Comparison of ENCODE assay signal across 25 mouse cellular contexts in the genomic region with DNA sequence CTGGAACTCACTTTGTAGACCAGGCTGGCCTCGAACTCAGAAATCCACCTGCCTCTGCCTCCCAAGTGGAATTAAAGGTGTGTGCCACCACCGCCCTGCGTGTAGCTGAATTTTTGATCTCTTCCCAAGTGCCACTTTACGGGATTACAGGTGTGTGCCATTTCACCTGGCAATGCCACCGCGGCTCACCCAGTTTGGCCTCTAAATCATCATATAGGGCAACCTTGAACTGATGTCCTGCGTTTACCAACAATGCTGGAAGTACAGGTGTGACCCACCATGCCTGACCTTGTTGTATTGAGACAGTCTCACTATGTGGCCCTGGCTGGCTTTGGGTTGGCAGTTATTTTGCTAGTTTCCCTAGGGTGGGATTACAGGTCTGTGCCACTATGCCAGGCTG. TPM values are rescaled to one million over a fixed set of nuclear protein-coding genes. Genes with fewer than 3 reads are reported as not detected.
A peak's percentile ranks its signal among the peaks of the same experiment; 100 is the strongest.
DNase-seq lines count a peak whose midpoint lies in the region; ATAC-seq and TF ChIP-seq lines count a peak whose summit lies in the region.
"Had no signal": no experiment of that assay in that cellular context is flagged by ENCODE, and none has a peak within 500 bp of the region (broad histone marks: within the 10 kb centered on the region; RNA-seq: fewer than 3 reads in every experiment).

No protein-coding gene starts in this region.

- H3K9me3 ChIP-seq in embryonic facial prominence, embryonic 15.5 days (replicated peaks) = no peaks in the 10 kb centered on the region
- no peaks in the 10 kb centered on the region for H3K9me3 ChIP-seq in embryonic facial prominence, embryonic 10.5 days
- H3K9me3 ChIP-seq in hindbrain, embryonic 10.5 days = no peaks in the 10 kb centered on the region
- no peaks in the 10 kb centered on the region for H3K9me3 ChIP-seq in hindbrain, embryonic 13.5 days
- H3K9me3 ChIP-seq in ES-Bruce4 (replicated peaks; ENCODE audit: control insufficient read depth, insufficient read depth, low read length, poor library complexity, severe bottlenecking) = no peaks in the 10 kb centered on the region
- H3K9me3 ChIP-seq: embryonic facial prominence, embryonic 12.5 days; forebrain, embryonic 13.5 days; G1E; heart, embryonic 13.5 days; hindbrain, embryonic 12.5 days; intestine, embryonic 15.5 days had no signal

- no peak overlapping the region for H3K4me2 ChIP-seq in embryonic facial prominence, embryonic 15.5 days (replicated peaks)
- no peak overlapping the region for H3K4me2 ChIP-seq in hindbrain, embryonic 13.5 days
- H3K4me2 ChIP-seq: embryonic facial prominence, embryonic 12.5 days; heart, embryonic 13.5 days; hindbrain, embryonic 12.5 days; intestine, embryonic 15.5 days had no signal

- no peak for TF ChIP-seq POLR2A in cerebellum, adult 2 months (IDR thresholded peaks at IDR 0.05; ENCODE audit: borderline replicate concordance, insufficient read depth, low read length)
- TF ChIP-seq POLR2A in ES-Bruce4 (IDR thresholded peaks at IDR 0.05; ENCODE audit: insufficient read depth, low read length) = no peak

- no peak for TF ChIP-seq EP300 in ES-Bruce4 (IDR thresholded peaks at IDR 0.05; ENCODE audit: insufficient read depth, low read depth, low read length)

- WGBS in cerebellum, adult 2 months = 85% methylated on average over 7 of the region's 7 CpGs
- 95% methylated on average over 7 of the region's 7 CpGs for WGBS in embryonic facial prominence, embryonic 15.5 days
- 93% methylated on average over 7 of the region's 7 CpGs for WGBS in embryonic facial prominence, embryonic 10.5 days
- 93% methylated on average over 7 of the region's 7 CpGs for WGBS in hindbrain, embryonic 10.5 days
- 96% methylated on average over 7 of the region's 7 CpGs for WGBS in hindbrain, embryonic 13.5 days

- H3K4me3 ChIP-seq in cerebellum, adult 2 months (replicated peaks; ENCODE audit: insufficient read depth, low read depth, low read length) = no peak overlapping the region
- H3K4me3 ChIP-seq in embryonic facial prominence, embryonic 15.5 days (replicated peaks) = no peak overlapping the region
- no peak overlapping the region for H3K4me3 ChIP-seq in embryonic facial prominence, embryonic 10.5 days
- no peak overlapping the region for H3K4me3 ChIP-seq in hindbrain, embryonic 10.5 days
- no peak overlapping the region for H3K4me3 ChIP-seq in hindbrain, embryonic 13.5 days
- no peak overlapping the region for H3K4me3 ChIP-seq in ES-Bruce4 (ENCODE audit: low read depth, low read length)
- H3K4me3 ChIP-seq: embryonic facial prominence, embryonic 12.5 days; erythroblast, embryonic 14.5 days; forebrain, embryonic 13.5 days; heart, embryonic 13.5 days; hindbrain, embryonic 12.5 days; intestine, embryonic 15.5 days had no signal

- TF ChIP-seq CTCF in cerebellum, adult 2 months (IDR thresholded peaks at IDR 0.05; ENCODE audit: borderline replicate concordance, insufficient read depth, low read depth, low read length) = no peak
- no peak for TF ChIP-seq CTCF in ES-Bruce4 (IDR thresholded peaks at IDR 0.05; ENCODE audit: low read depth, low read length)

- H3K27me3 ChIP-seq in cerebellum, adult 2 months (ENCODE audit: control insufficient read depth, insufficient read depth, low read length) = no peaks in the 10 kb centered on the region
- no peaks in the 10 kb centered on the region for H3K27me3 ChIP-seq in embryonic facial prominence, embryonic 15.5 days
- peaks cover 1% of the 10 kb centered on the region; the same call in 1 of the 2 replicates for H3K27me3 ChIP-seq in embryonic facial prominence, embryonic 10.5 days (replicated peaks; ENCODE audit: low read depth, poor library complexity, severe bottlenecking)
- H3K27me3 ChIP-seq in hindbrain, embryonic 10.5 days (ENCODE audit: insufficient read depth, poor library complexity, severe bottlenecking) = no peaks in the 10 kb centered on the region
- no peaks in the 10 kb centered on the region for H3K27me3 ChIP-seq in hindbrain, embryonic 13.5 days
- H3K27me3 ChIP-seq in ES-Bruce4 (ENCODE audit: control insufficient read depth, insufficient read depth, low read length, poor library complexity, severe bottlenecking) = no peaks in the 10 kb centered on the region
- H3K27me3 ChIP-seq: embryonic facial prominence, embryonic 12.5 days; forebrain, embryonic 13.5 days; heart, embryonic 13.5 days; hindbrain, embryonic 12.5 days; intestine, embryonic 15.5 days; Patski had no signal

- no peaks in the 10 kb centered on the region for H3K36me3 ChIP-seq in embryonic facial prominence, embryonic 15.5 days
- no peaks in the 10 kb centered on the region for H3K36me3 ChIP-seq in embryonic facial prominence, embryonic 10.5 days (replicated peaks)
- H3K36me3 ChIP-seq in hindbrain, embryonic 10.5 days = no peaks in the 10 kb centered on the region
- H3K36me3 ChIP-seq in hindbrain, embryonic 13.5 days = no peaks in the 10 kb centered on the region
- H3K36me3 ChIP-seq in ES-Bruce4 (ENCODE audit: control insufficient read depth, insufficient read depth, low read length, poor library complexity, severe bottlenecking) = peaks cover 6% of the 10 kb centered on the region; the same call in 1 of the 2 replicates
- H3K36me3 ChIP-seq: embryonic facial prominence, embryonic 12.5 days; heart, embryonic 13.5 days; hindbrain, embryonic 12.5 days; intestine, embryonic 15.5 days had no signal

- H3K4me1 ChIP-seq in cerebellum, adult 2 months (ENCODE audit: control insufficient read depth, insufficient read depth, low read length) = peaks cover 8% of the 10 kb centered on the region; the same call in 1 of the 2 replicates
- peaks cover 28% of the 10 kb centered on the region for H3K4me1 ChIP-seq in embryonic facial prominence, embryonic 15.5 days
- peaks cover 24% of the 10 kb centered on the region for H3K4me1 ChIP-seq in embryonic facial prominence, embryonic 10.5 days
- peaks cover 44% of the 10 kb centered on the region for H3K4me1 ChIP-seq in hindbrain, embryonic 10.5 days (replicated peaks)
- peaks cover 32% of the 10 kb centered on the region for H3K4me1 ChIP-seq in hindbrain, embryonic 13.5 days (replicated peaks)
- H3K4me1 ChIP-seq in ES-Bruce4 (ENCODE audit: control insufficient read depth, insufficient read depth, low read length) = peaks cover 8% of the 10 kb centered on the region

- DNase-seq in cerebellum, adult 11-12 months = peak; percentile 46
- DNase-seq in cerebellum, adult 2 months = no peak
- no peak for DNase-seq in embryonic facial prominence, embryonic 10.5 days (ENCODE audit: low spot score)
- DNase-seq in hindbrain, embryonic 10.5 days (ENCODE audit: low spot score) = no peak
- DNase-seq: adrenal gland, postnatal 10 days; adrenal gland, postnatal 36 days; forebrain, postnatal 0 days; gastrocnemius, adult 2 months; gastrocnemius, postnatal 14 days; heart, adult 18-20 months; heart, postnatal 14 days; heart, postnatal 4 days; kidney, adult 11 months had no signal

- no peak overlapping the region for H3K9ac ChIP-seq in embryonic facial prominence, embryonic 15.5 days
- H3K9ac ChIP-seq in hindbrain, embryonic 13.5 days = no peak overlapping the region
- H3K9ac ChIP-seq in ES-Bruce4 (ENCODE audit: low read depth, poor library complexity, severe bottlenecking) = peak overlapping the region; percentile 30; the same call in 1 of the 2 replicates
- H3K9ac ChIP-seq: embryonic facial prominence, embryonic 12.5 days; forebrain, embryonic 13.5 days; forebrain, postnatal 0 days; hindbrain, embryonic 12.5 days; intestine, embryonic 15.5 days had no signal

- H3K27ac ChIP-seq in cerebellum, adult 2 months (ENCODE audit: insufficient read depth, low read length) = no peak overlapping the region
- 0 out of 2 replicates have a peak overlapping the region, but pooled peaks have one; percentile 11 for H3K27ac ChIP-seq in embryonic facial prominence, embryonic 15.5 days (replicated peaks)
- no peak overlapping the region for H3K27ac ChIP-seq in embryonic facial prominence, embryonic 10.5 days (replicated peaks)
- 0 out of 2 replicates have a peak overlapping the region, but pooled peaks have one; percentile 98 for H3K27ac ChIP-seq in hindbrain, embryonic 10.5 days
- no peak overlapping the region for H3K27ac ChIP-seq in hindbrain, embryonic 13.5 days
- peak overlapping the region; percentile 74; the same call in 1 of the 2 replicates for H3K27ac ChIP-seq in ES-Bruce4 (ENCODE audit: insufficient read depth, low read length)
- H3K27ac ChIP-seq: embryonic facial prominence, embryonic 12.5 days; heart, embryonic 13.5 days; intestine, embryonic 15.5 days had no signal

- no peak for ATAC-seq in embryonic facial prominence, embryonic 15.5 days (ENCODE audit: insufficient number of reproducible peaks, low FRiP score, low TSS enrichment, low read depth)
- ATAC-seq in hindbrain, embryonic 13.5 days (ENCODE audit: low FRiP score) = no peak
- ATAC-seq: forebrain, embryonic 13.5 days; forebrain, postnatal 0 days; hindbrain, embryonic 16.5 days; intestine, embryonic 15.5 days; Patski had no signal

RNA-seq across cellular contexts. Expression of gene Cbfa2t2, which starts 1.6 kb away (rescaled TPM):
- 29.5 and 31.5 TPM in 2 replicates for polyA plus RNA-seq in cerebellum, adult 2 months (2012; rRNA removed)
- polyA plus RNA-seq in embryonic facial prominence, embryonic 15.5 days (2015; fragmentation: Nextera tagmentation; extraction: Ambion mirVana) = 40.9 and 43.6 TPM in 2 replicates
- 68.8 and 72.2 TPM in 2 replicates for polyA plus RNA-seq in embryonic facial prominence, embryonic 10.5 days (2016; fragmentation: Nextera tagmentation; extraction: Ambion mirVana)
- 79.1 and 84.9 TPM in 2 replicates for polyA plus RNA-seq in hindbrain, embryonic 10.5 days (2016; fragmentation: Nextera tagmentation; extraction: Ambion mirVana)
- polyA plus RNA-seq in hindbrain, embryonic 13.5 days (2015; fragmentation: Nextera tagmentation; extraction: Ambion mirVana) = 56.1 and 58.7 TPM in 2 replicates
- polyA plus RNA-seq in ES-Bruce4 (2011; ENCODE audit: insufficient read depth, insufficient read length, low read depth, missing spikeins) = 79.9 and 89.5 TPM in 2 replicates

RNA-seq across cellular contexts. Expression of gene Snta1, which starts 26.8 kb away (rescaled TPM):
- 33.7 and 35.7 TPM in 2 replicates for polyA plus RNA-seq in cerebellum, adult 2 months (2012; rRNA removed)
- polyA plus RNA-seq in embryonic facial prominence, embryonic 15.5 days (2015; fragmentation: Nextera tagmentation; extraction: Ambion mirVana) = 12.1 and 12.8 TPM in 2 replicates
- polyA plus RNA-seq in embryonic facial prominence, embryonic 10.5 days (2016; fragmentation: Nextera tagmentation; extraction: Ambion mirVana) = 3.0 and 3.9 TPM in 2 replicates
- 5.3 and 7.9 TPM in 2 replicates for polyA plus RNA-seq in hindbrain, embryonic 10.5 days (2016; fragmentation: Nextera tagmentation; extraction: Ambion mirVana)
- 7.4 and 7.6 TPM in 2 replicates for polyA plus RNA-seq in hindbrain, embryonic 13.5 days (2015; fragmentation: Nextera tagmentation; extraction: Ambion mirVana)
- polyA plus RNA-seq in ES-Bruce4 (2011; ENCODE audit: insufficient read depth, insufficient read length, low read depth, missing spikeins) = 11.7 and 13.5 TPM in 2 replicates
- polyA plus RNA-seq: G1E had no signal

Comparison
In these comparisons a context has a peak if more than half of its experiments do, and no peak if none do; other contexts are left out.
1. H3K27ac ChIP-seq: peak in embryonic facial prominence, embryonic 15.5 days (single experiment), hindbrain, embryonic 10.5 days (single experiment) and ES-Bruce4 (single experiment); none in cerebellum, adult 2 months (single experiment), embryonic facial prominence, embryonic 10.5 days (single experiment) and hindbrain, embryonic 13.5 days (single experiment).